Mouse (Mus musculus): ENCODE measurements around the gene Tmem184b.

Tmem184b gene

GRCm38 (mm10) chr15:79399231-79400052 is 3.9 kb downstream of the Tmem184b start:
- DNase-seq (ENCODE audit: low spot score) = no peak

GRCm38 (mm10) chr15:79396736-79397135 is 6.6 kb downstream of the Tmem184b start:
- DNase-seq (ENCODE audit: low spot score) = no peak

- no peak for DNase-seq (ENCODE audit: low spot score)
Measured at GRCm38 (mm10) chr15:79395281-79395680, 8.1 kb downstream of the Tmem184b start.

GRCm38 (mm10) chr15:79394842-79395241 is 8.5 kb downstream of the Tmem184b start:
- no peak for DNase-seq (ENCODE audit: low spot score)

GRCm38 (mm10) chr15:79393101-79393500 is 10.3 kb downstream of the Tmem184b start:
- DNase-seq (ENCODE audit: low spot score) = no peak

GRCm38 (mm10) chr15:79392527-79392926 is 10.8 kb downstream of the Tmem184b start:
- DNase-seq (ENCODE audit: low spot score) = no peak

GRCm38 (mm10) chr15:79391447-79392093 is 11.8 kb downstream of the Tmem184b start:
- peak; percentile 67 for DNase-seq (ENCODE audit: low spot score)

- no peak for DNase-seq (ENCODE audit: low spot score)
Measured at GRCm38 (mm10) chr15:79390434-79390833, 12.9 kb downstream of the Tmem184b start.

- no peak for DNase-seq (ENCODE audit: low spot score)
Measured at GRCm38 (mm10) chr15:79388171-79388570, 15.2 kb downstream of the Tmem184b start.

- no peak for DNase-seq (ENCODE audit: low spot score)
Measured at GRCm38 (mm10) chr15:79387611-79388010, 15.8 kb downstream of the Tmem184b start.

- DNase-seq (ENCODE audit: low spot score) = no peak
Measured at GRCm38 (mm10) chr15:79387081-79387480, 16.3 kb downstream of the Tmem184b start.

- no peak for DNase-seq (ENCODE audit: low spot score)
Measured at GRCm38 (mm10) chr15:79381644-79382043, 21.7 kb downstream of the Tmem184b start.

GRCm38 (mm10) chr15:79380468-79381444 is 22.6 kb downstream of the Tmem184b start:
- peak; percentile 79 for DNase-seq (ENCODE audit: low spot score)

GRCm38 (mm10) chr15:79379658-79380057 is 23.7 kb downstream of the Tmem184b start:
- DNase-seq (ENCODE audit: low spot score) = no peak

GRCm38 (mm10) chr15:79378608-79379007 is 24.8 kb downstream of the Tmem184b start:
- no peak for DNase-seq (ENCODE audit: low spot score)

GRCm38 (mm10) chr15:79377681-79378080 is 25.7 kb downstream of the Tmem184b start:
- peak; percentile 78 for DNase-seq (ENCODE audit: low spot score)

GRCm38 (mm10) chr15:79374760-79375159 is 28.6 kb downstream of the Tmem184b start:
- DNase-seq (ENCODE audit: low spot score) = no peak

GRCm38 (mm10) chr15:79370281-79370843 is 33.0 kb downstream of the Tmem184b start:
- no peak for DNase-seq (ENCODE audit: low spot score)

GRCm38 (mm10) chr15:79369452-79370280 is 33.7 kb downstream of the Tmem184b start:
- no peak for DNase-seq (ENCODE audit: low spot score)

GRCm38 (mm10) chr15:79368861-79369440 is 34.4 kb downstream of the Tmem184b start:
- DNase-seq (ENCODE audit: low spot score) = peak; percentile 49
